Mouse (Mus musculus): Measurements from ENCODE around the gene Amd2. TPM values are rescaled to one million over a fixed set of nuclear protein-coding genes. Genes with fewer than 3 reads are reported as not detected.

Gene Amd2
- total RNA-seq (2015) (3.1 and 4.7 TPM in 2 replicates), total RNA-seq (2017) (14.7 and 17.5 TPM in 2 replicates)

DNA sequence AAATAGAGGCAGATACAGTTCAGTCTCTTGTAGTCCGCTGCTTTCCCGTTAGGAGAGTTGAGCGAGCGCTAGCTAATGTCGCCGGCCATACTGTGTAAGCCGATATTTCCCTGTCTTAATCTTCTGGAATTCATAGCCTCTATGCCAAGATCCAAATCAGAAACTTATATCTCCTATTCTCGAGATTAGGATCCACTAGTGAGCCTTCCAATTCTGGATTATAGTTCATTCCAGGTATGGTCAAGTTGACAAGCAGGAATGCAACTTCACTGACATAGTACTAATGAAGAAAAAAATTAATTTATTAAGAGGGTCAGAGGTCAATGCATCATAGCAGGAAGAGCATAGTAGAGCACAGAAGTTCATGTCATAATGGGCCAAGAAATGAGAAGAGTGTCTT is at the start of gene Amd2:
Amd2 (minus strand) TSS at position 101 of the 400 bp plus-strand sequence.
- ATAC-seq (replicated peaks; ENCODE audit: poor library complexity) = no peak

DNA sequence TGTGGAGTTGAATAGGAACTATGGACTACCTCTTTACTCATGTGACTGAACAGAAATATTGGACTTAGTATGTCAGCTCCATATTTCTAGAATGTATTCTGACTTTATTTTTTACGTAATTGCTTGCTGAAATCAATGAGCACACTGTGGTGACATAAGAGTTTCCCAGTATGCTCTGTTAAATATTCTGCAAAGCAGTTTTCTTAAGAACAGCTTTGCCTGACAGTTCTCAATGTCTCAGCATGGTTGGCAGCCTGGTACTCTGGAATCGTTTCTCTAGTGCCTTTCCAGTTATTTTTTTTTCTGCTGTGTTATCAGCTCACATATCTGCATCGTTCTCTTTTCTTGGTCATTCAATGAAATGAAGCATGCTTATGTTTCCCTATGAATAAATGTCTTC is 49.6 kb upstream of the Amd2 start:
- ATAC-seq (replicated peaks; ENCODE audit: poor library complexity) = no peak

- no peak for ATAC-seq (replicated peaks; ENCODE audit: poor library complexity)
Observed at GRCm38 (mm10) chr10:35737639-35738038, 25.9 kb upstream of the Amd2 start.

DNA sequence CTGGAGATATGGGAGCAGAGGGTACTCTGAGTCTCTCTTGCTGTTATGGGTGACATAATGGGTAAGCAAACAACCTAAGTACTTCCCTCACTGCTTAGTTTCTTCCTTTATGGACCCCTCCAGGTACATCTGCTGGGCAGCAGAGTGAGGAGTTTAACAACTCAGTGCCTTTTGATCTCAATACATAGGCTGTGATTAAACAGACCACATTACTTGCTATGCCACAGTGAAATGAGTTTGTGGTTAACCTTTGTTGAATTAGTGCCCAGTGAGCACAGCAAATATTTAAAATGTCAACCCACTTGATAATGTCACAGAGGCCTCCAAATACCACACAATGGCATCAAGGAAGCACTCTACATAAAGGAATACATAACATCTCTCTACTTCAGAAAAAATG is 2.6 kb upstream of the Amd2 start:
- ATAC-seq (replicated peaks; ENCODE audit: poor library complexity) = no peak
